Mouse (Mus musculus): ENCODE measurements at regions not wholly inside any gene's neighbourhood (a gene's known extent, or its start where the extent isn't known, plus 50 kb on each side); places are given as distances from the start of the nearest gene placed in this dataset.
A peak's percentile ranks its signal among the peaks of the same experiment; 100 is the strongest.

- Histone ChIP-seq H3K9me3 (no peaks in the 10 kb centered on the region), H3K27me3 (replicated peaks) (no peaks in the 10 kb centered on the region), H3K4me1 (replicated peaks) (no peaks in the 10 kb centered on the region), H3K4me3 (replicated peaks) (no peak overlapping the region), H3K36me3 (no peaks in the 10 kb centered on the region), H3K27ac (no peak overlapping the region), H3K4me2 (replicated peaks) (no peak overlapping the region), H3K9ac (no peak overlapping the region)
- no peak for ATAC-seq
- WGBS = 79% methylated on average over 5 of the region's 5 CpGs
These were observed 65.3 kb downstream of the Cdca7 start for GRCm38 (mm10) chr2:72541246-72541645.

GRCm38 (mm10) chr2:72545453-72545852 lies 69.5 kb downstream of the Cdca7 start:
- Histone ChIP-seq H3K9ac (no peak overlapping the region), H3K9me3 (no peaks in the 10 kb centered on the region), H3K4me2 (replicated peaks) (no peak overlapping the region), H3K4me3 (replicated peaks) (no peak overlapping the region), H3K36me3 (no peaks in the 10 kb centered on the region), H3K27me3 (replicated peaks) (no peaks in the 10 kb centered on the region), H3K27ac (no peak overlapping the region), H3K4me1 (replicated peaks) (no peaks in the 10 kb centered on the region; the same call in 1 of the 2 replicates)
- 73% methylated on average over 1 of the region's 1 CpGs for WGBS
- peak; percentile 53 for ATAC-seq

DNA sequence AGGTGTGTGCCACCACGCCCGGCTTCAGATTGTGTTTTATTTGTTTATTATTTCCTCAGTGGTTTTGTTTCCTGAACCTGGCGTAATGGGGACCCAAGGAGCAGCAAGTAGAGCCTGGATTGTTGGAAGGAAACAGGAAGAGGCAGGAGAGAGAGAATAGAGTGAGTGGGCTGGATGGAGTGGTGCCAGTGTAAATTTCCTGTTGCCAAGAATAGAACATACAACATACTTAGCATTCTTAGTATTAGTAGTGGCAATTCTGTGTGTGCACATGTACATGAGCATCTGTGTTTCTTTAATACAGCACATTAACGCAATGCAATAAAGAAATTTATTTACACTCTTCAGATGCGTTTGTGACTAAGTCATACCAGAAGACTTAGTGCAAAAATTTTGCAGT lies 70.5 kb downstream of the Cdca7 start:
- no peaks in the 10 kb centered on the region for H3K27me3 ChIP-seq (replicated peaks)
- H3K4me1 ChIP-seq (replicated peaks) = no peaks in the 10 kb centered on the region; the same call in 1 of the 2 replicates
- H3K4me2 ChIP-seq (replicated peaks) = no peak overlapping the region
- H3K9me3 ChIP-seq = no peaks in the 10 kb centered on the region
- no peak overlapping the region for H3K4me3 ChIP-seq (replicated peaks)
- no peak overlapping the region for H3K9ac ChIP-seq
- H3K36me3 ChIP-seq = no peaks in the 10 kb centered on the region
- 70% methylated on average over 5 of the region's 5 CpGs for WGBS
- ATAC-seq = no peak
- no peak overlapping the region for H3K27ac ChIP-seq

GRCm38 (mm10) chr2:72546963-72547362 lies 71.0 kb downstream of the Cdca7 start:
- H3K27me3 ChIP-seq (replicated peaks) = no peaks in the 10 kb centered on the region
- no peak for ATAC-seq
- H3K4me3 ChIP-seq (replicated peaks) = no peak overlapping the region
- no peak overlapping the region for H3K9ac ChIP-seq
- H3K4me2 ChIP-seq (replicated peaks) = no peak overlapping the region
- no peaks in the 10 kb centered on the region for H3K36me3 ChIP-seq
- WGBS = 27% methylated on average over 4 of the region's 4 CpGs
- no peaks in the 10 kb centered on the region; the same call in 1 of the 2 replicates for H3K4me1 ChIP-seq (replicated peaks)
- H3K9me3 ChIP-seq = no peaks in the 10 kb centered on the region
- no peak overlapping the region for H3K27ac ChIP-seq

DNA sequence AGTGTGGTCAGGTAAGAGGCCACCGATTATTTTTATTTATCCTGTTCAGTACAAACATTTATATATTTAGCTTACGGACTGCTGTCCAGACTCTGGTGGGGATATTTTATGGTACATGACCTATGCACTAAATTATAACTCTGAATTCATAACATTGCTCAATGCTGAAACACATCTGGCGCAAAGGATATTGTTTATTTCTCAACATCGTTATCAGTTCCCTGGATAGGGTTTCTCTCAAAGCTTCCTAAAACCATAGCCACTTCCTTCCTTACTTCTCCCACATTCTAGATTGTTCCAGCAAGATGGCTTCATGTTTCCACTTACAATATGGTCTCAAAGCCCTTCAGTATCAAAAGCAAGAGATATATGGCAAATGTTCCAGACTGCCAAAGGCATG lies 75.3 kb downstream of the Cdca7 start:
- no peak overlapping the region for H3K9ac ChIP-seq
- no peaks in the 10 kb centered on the region for H3K36me3 ChIP-seq
- no peak for ATAC-seq
- no peaks in the 10 kb centered on the region for H3K27me3 ChIP-seq (replicated peaks)
- H3K9me3 ChIP-seq = no peaks in the 10 kb centered on the region
- H3K4me2 ChIP-seq (replicated peaks) = no peak overlapping the region
- 62% methylated on average over 4 of the region's 4 CpGs for WGBS
- H3K4me3 ChIP-seq (replicated peaks) = no peak overlapping the region
- no peaks in the 10 kb centered on the region; the same call in 1 of the 2 replicates for H3K4me1 ChIP-seq (replicated peaks)
- H3K27ac ChIP-seq = no peak overlapping the region

GRCm38 (mm10) chr2:72554603-72555002 lies 78.6 kb downstream of the Cdca7 start:
- Histone ChIP-seq H3K4me1 (replicated peaks) (peaks cover 4% of the 10 kb centered on the region; the same call in 1 of the 2 replicates), H3K9me3 (no peaks in the 10 kb centered on the region), H3K36me3 (no peaks in the 10 kb centered on the region), H3K9ac (no peak overlapping the region), H3K4me2 (replicated peaks) (no peak overlapping the region), H3K27me3 (replicated peaks) (no peaks in the 10 kb centered on the region), H3K27ac (no peak overlapping the region), H3K4me3 (replicated peaks) (no peak overlapping the region)
- no peak for ATAC-seq
- 78% methylated on average over 5 of the region's 5 CpGs for WGBS

GRCm38 (mm10) chr2:72555116-72555515 lies 79.2 kb downstream of the Cdca7 start:
- no peaks in the 10 kb centered on the region for H3K36me3 ChIP-seq
- no peaks in the 10 kb centered on the region for H3K27me3 ChIP-seq (replicated peaks)
- H3K9me3 ChIP-seq = no peaks in the 10 kb centered on the region
- ATAC-seq = no peak
- peaks cover 4% of the 10 kb centered on the region; the same call in 1 of the 2 replicates for H3K4me1 ChIP-seq (replicated peaks)
- H3K27ac ChIP-seq = no peak overlapping the region
- H3K4me3 ChIP-seq (replicated peaks) = no peak overlapping the region
- no peak overlapping the region for H3K9ac ChIP-seq
- H3K4me2 ChIP-seq (replicated peaks) = no peak overlapping the region
- WGBS = 88% methylated on average over 4 of the region's 4 CpGs

DNA sequence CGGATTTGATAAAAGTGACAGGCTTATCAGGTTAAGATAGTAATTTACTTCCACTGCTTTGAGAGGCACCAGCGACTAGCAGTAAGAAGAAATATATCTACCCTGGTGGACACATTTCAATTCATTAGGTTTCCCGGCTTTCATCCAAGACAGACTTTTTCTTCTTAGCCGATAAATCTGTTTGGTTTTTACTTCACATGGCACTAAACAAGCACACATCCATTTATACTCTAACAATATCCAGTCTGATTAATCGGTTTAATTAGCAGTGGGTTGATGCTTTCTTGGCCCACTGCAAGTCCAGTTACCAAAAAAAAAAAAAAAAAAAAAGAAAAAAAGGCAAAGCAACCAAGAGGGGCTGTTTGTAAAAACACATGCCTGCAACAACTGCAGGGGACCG lies 79.6 kb downstream of the Cdca7 start:
- Histone ChIP-seq H3K9ac (no peak overlapping the region), H3K4me1 (replicated peaks) (peaks cover 4% of the 10 kb centered on the region; the same call in 1 of the 2 replicates), H3K4me3 (replicated peaks) (no peak overlapping the region), H3K4me2 (replicated peaks) (no peak overlapping the region), H3K36me3 (no peaks in the 10 kb centered on the region), H3K9me3 (no peaks in the 10 kb centered on the region), H3K27ac (no peak overlapping the region), H3K27me3 (replicated peaks) (no peaks in the 10 kb centered on the region)
- no peak for ATAC-seq
- WGBS = 61% methylated on average over 6 of the region's 6 CpGs

- Histone ChIP-seq H3K27me3 (replicated peaks) (no peaks in the 10 kb centered on the region), H3K9ac (no peak overlapping the region), H3K4me2 (replicated peaks) (no peak overlapping the region), H3K4me1 (replicated peaks) (peaks cover 4% of the 10 kb centered on the region; the same call in 1 of the 2 replicates), H3K9me3 (no peaks in the 10 kb centered on the region), H3K4me3 (replicated peaks) (no peak overlapping the region), H3K36me3 (no peaks in the 10 kb centered on the region), H3K27ac (no peak overlapping the region)
- 69% methylated on average over 8 of the region's 8 CpGs for WGBS
- ATAC-seq = no peak
These were observed 80.3 kb downstream of the Cdca7 start for GRCm38 (mm10) chr2:72556064-72556821.

DNA sequence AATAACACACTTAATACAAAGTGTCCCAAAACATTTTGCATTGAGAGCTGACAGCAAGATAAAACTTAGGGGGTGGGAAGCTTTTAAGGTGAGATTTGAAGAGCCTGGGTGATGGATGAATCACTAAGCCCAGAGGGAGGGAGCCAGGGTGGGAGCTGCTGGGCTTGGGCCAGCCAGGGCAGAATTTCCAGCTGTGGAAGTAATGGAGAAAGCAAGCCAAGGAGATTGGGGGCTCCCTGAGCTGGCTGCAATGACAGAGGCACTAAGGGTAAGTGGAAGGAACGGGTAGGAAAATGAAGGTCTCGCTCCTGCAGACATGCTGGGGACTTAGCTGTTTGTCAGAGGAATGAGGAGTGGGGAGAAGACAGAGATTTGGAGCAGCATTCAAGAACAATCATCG lies 81.2 kb downstream of the Cdca7 start:
- no peaks in the 10 kb centered on the region for H3K36me3 ChIP-seq
- peaks cover 4% of the 10 kb centered on the region; the same call in 1 of the 2 replicates for H3K4me1 ChIP-seq (replicated peaks)
- H3K9ac ChIP-seq = no peak overlapping the region
- no peak overlapping the region; the same call in 1 of the 2 replicates for H3K4me2 ChIP-seq (replicated peaks)
- WGBS = 34% methylated on average over 3 of the region's 3 CpGs
- H3K9me3 ChIP-seq = no peaks in the 10 kb centered on the region
- H3K27me3 ChIP-seq (replicated peaks) = no peaks in the 10 kb centered on the region
- H3K4me3 ChIP-seq (replicated peaks) = no peak overlapping the region
- peak overlapping the region; percentile 23 for H3K27ac ChIP-seq
- no peak for ATAC-seq

DNA sequence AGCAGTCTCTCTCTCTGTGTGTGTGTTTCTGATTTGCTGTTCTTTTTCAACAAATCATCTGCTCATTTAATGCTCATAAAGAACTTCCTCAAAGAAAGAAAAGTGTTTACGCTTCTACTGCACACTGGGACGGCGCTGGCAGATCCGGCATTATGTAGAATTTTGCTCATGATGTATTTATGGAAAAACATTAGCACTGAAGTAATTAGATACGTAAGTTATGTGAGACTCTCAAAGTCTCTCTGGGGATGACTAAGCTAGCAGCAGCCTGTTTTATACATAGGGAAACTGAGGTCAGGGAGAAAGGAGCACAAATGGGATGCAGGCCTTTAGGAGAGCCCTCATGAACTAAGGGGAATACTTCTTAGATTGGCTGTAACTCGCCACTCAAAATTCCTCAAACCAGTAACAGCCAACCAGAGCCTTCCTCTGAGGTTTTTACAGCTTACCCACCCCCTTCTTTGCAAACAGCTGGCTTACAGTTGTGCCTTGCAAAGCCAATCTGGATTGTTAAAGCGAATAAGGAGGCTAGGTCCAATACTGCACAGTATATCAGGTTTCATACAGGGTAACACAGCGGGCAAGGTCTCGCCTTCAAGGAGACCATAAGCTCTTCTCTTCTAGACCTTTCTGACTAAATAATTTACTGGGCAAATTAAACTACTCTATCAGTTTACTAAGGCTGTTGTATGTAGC lies 81.8 kb downstream of the Cdca7 start:
- H3K9ac ChIP-seq = no peak overlapping the region
- no peak overlapping the region; the same call in 1 of the 2 replicates for H3K4me2 ChIP-seq (replicated peaks)
- H3K4me3 ChIP-seq (replicated peaks) = no peak overlapping the region
- no peaks in the 10 kb centered on the region for H3K27me3 ChIP-seq (replicated peaks)
- peaks cover 4% of the 10 kb centered on the region; the same call in 1 of the 2 replicates for H3K4me1 ChIP-seq (replicated peaks)
- H3K36me3 ChIP-seq = no peaks in the 10 kb centered on the region
- peak overlapping the region; percentile 23 for H3K27ac ChIP-seq
- H3K9me3 ChIP-seq = no peaks in the 10 kb centered on the region
- 51% methylated on average over 9 of the region's 9 CpGs for WGBS
- ATAC-seq = no peak

DNA sequence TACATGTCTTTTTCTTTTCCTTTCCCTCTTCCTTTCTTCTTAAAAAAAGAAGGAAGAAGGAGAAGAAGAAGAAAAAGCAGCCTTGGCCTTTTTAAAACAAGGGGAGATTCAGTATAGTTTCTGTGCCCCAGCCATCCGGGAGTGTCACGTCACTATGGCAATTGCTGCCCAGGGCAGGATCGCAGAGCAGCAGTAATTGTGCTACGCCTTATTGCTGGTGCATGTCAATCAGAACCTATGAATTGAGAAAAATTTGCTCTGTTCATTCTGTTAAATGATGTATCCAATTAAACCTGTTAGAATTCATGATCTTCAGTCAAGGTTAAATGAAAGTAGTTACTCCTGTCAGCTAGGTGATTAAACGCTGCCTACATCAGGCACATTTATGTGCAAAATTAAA lies 85.4 kb downstream of the Cdca7 start:
- H3K36me3 ChIP-seq = no peaks in the 10 kb centered on the region
- ATAC-seq = no peak
- no peak overlapping the region for H3K4me3 ChIP-seq (replicated peaks)
- WGBS = 80% methylated on average over 5 of the region's 5 CpGs
- H3K9me3 ChIP-seq = no peaks in the 10 kb centered on the region
- H3K27me3 ChIP-seq (replicated peaks) = no peaks in the 10 kb centered on the region
- no peak overlapping the region for H3K4me2 ChIP-seq (replicated peaks)
- no peak overlapping the region for H3K9ac ChIP-seq
- peaks cover 4% of the 10 kb centered on the region; the same call in 1 of the 2 replicates for H3K4me1 ChIP-seq (replicated peaks)
- H3K27ac ChIP-seq = no peak overlapping the region
